ENCODE assay signal across 34 mouse cellular contexts in the genomic region with DNA sequence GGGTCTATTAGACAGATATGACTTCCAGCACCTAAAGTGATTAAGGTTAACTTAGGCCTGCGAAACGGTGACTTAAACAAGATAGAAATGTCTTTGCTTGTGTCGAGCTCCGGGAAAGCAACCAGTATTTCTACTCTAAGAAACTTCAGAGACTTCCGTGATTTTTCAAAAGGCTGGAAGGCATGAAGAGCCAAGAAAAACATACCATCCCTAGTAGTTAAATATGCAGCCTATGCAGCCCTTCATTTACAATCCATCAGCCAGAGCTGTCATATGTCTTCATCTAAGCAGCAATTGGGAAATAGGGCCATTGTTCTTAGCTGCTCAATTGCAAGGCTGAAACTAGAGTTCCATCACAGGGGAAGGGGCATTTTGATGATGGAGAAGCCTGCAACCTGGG. TPM values are rescaled to one million over a fixed set of nuclear protein-coding genes. Genes with fewer than 3 reads are reported as not detected.
DNase-seq lines count a peak whose midpoint lies in the region; ATAC-seq and TF ChIP-seq lines count a peak whose summit lies in the region.
"Had no signal": no experiment of that assay in that cellular context is flagged by ENCODE, and none has a peak within 500 bp of the region (broad histone marks: within the 10 kb centered on the region; RNA-seq: fewer than 3 reads in every experiment).

No protein-coding gene starts in this region.

- no peak overlapping the region for H3K9ac ChIP-seq in hindbrain, postnatal 0 days (replicated peaks; ENCODE audit: low read length)
- no peak overlapping the region for H3K9ac ChIP-seq in hindbrain, embryonic 16.5 days (ENCODE audit: low read depth, low read length)
- no peak overlapping the region for H3K9ac ChIP-seq in limb, embryonic 14.5 days (ENCODE audit: low read depth, low read length, severe bottlenecking)
- H3K9ac ChIP-seq: forebrain, embryonic 15.5 days; hindbrain, embryonic 13.5 days; liver, embryonic 14.5 days; stomach, embryonic 15.5 days had no signal

- H3K36me3 ChIP-seq in hindbrain, postnatal 0 days (ENCODE audit: insufficient read depth, low read length), result no peaks in the 10 kb centered on the region
- no peaks in the 10 kb centered on the region for H3K36me3 ChIP-seq in hindbrain, embryonic 16.5 days (ENCODE audit: control insufficient read depth, insufficient read depth, low read length)
- H3K36me3 ChIP-seq in limb, embryonic 14.5 days (ENCODE audit: control insufficient read depth, insufficient read depth, low read length), result no peaks in the 10 kb centered on the region
- no peaks in the 10 kb centered on the region for H3K36me3 ChIP-seq in limb, embryonic 10.5 days
- no peaks in the 10 kb centered on the region for H3K36me3 ChIP-seq in thymus, adult 2 months (ENCODE audit: control insufficient read depth, insufficient read depth, low read length)
- H3K36me3 ChIP-seq: forebrain, embryonic 10.5 days; forebrain, embryonic 15.5 days; heart, embryonic 10.5 days; hindbrain, embryonic 13.5 days; stomach, embryonic 15.5 days had no signal

- no peak for TF ChIP-seq POLR2A in limb, embryonic 14.5 days (IDR thresholded peaks at IDR 0.05; ENCODE audit: borderline replicate concordance, extremely low read depth, insufficient read depth, insufficient read length)
- TF ChIP-seq POLR2A in brain, embryonic 14.5 days (IDR thresholded peaks at IDR 0.05; ENCODE audit: borderline replicate concordance, extremely low read depth, insufficient read depth, insufficient read length, poor library complexity, severe bottlenecking), result no peak
- TF ChIP-seq POLR2A in thymus, adult 2 months (IDR thresholded peaks at IDR 0.05; ENCODE audit: control insufficient read depth, extremely low read depth, insufficient read depth, low read length, poor library complexity), result no peak

- no peak overlapping the region for H3K4me2 ChIP-seq in hindbrain, postnatal 0 days (ENCODE audit: low read depth, low read length)
- no peak overlapping the region for H3K4me2 ChIP-seq in hindbrain, embryonic 16.5 days (ENCODE audit: low read length)
- H3K4me2 ChIP-seq in limb, embryonic 14.5 days (replicated peaks; ENCODE audit: low read depth, low read length, severe bottlenecking), result no peak overlapping the region
- H3K4me2 ChIP-seq: forebrain, embryonic 15.5 days; hindbrain, embryonic 13.5 days; midbrain, embryonic 11.5 days; stomach, embryonic 15.5 days had no signal

- H3K27me3 ChIP-seq in hindbrain, postnatal 0 days (ENCODE audit: insufficient read depth, low read length), result no peaks in the 10 kb centered on the region
- H3K27me3 ChIP-seq in hindbrain, embryonic 16.5 days (replicated peaks; ENCODE audit: control insufficient read depth, insufficient read depth, low read length), result no peaks in the 10 kb centered on the region
- no peaks in the 10 kb centered on the region for H3K27me3 ChIP-seq in limb, embryonic 14.5 days (ENCODE audit: control insufficient read depth, insufficient read depth, low read length)
- no peaks in the 10 kb centered on the region for H3K27me3 ChIP-seq in limb, embryonic 10.5 days (ENCODE audit: low read depth, poor library complexity, severe bottlenecking)
- H3K27me3 ChIP-seq in thymus, adult 2 months (ENCODE audit: control insufficient read depth, insufficient read depth, low read length), result no peaks in the 10 kb centered on the region; the same call in 1 of the 2 replicates
- H3K27me3 ChIP-seq: forebrain, embryonic 15.5 days; hindbrain, embryonic 13.5 days; stomach, embryonic 15.5 days had no signal

- no peak overlapping the region for H3K27ac ChIP-seq in hindbrain, postnatal 0 days
- no peak overlapping the region for H3K27ac ChIP-seq in hindbrain, embryonic 16.5 days (ENCODE audit: low read depth, low read length)
- H3K27ac ChIP-seq in limb, embryonic 14.5 days (replicated peaks; ENCODE audit: low read depth, low read length), result no peak overlapping the region
- H3K27ac ChIP-seq in limb, embryonic 10.5 days, result no peak overlapping the region
- no peak overlapping the region for H3K27ac ChIP-seq in thymus, adult 2 months (ENCODE audit: control insufficient read depth, insufficient read depth, low read length)
- H3K27ac ChIP-seq: forebrain, embryonic 10.5 days; forebrain, embryonic 15.5 days; heart, embryonic 10.5 days; hindbrain, embryonic 13.5 days; liver, embryonic 14.5 days; stomach, embryonic 15.5 days had no signal

- no peak overlapping the region for H3K4me3 ChIP-seq in hindbrain, postnatal 0 days (ENCODE audit: low read length)
- H3K4me3 ChIP-seq in hindbrain, embryonic 16.5 days (ENCODE audit: low read length), result no peak overlapping the region
- H3K4me3 ChIP-seq in limb, embryonic 14.5 days (replicated peaks; ENCODE audit: low read length), result no peak overlapping the region
- no peak overlapping the region for H3K4me3 ChIP-seq in limb, embryonic 10.5 days
- H3K4me3 ChIP-seq in thymus, adult 2 months (ENCODE audit: control insufficient read depth, insufficient read depth, low read length), result no peak overlapping the region
- H3K4me3 ChIP-seq: forebrain, embryonic 10.5 days; forebrain, embryonic 15.5 days; heart, embryonic 10.5 days; hindbrain, embryonic 13.5 days; stomach, embryonic 15.5 days had no signal

- peak; percentile 10 for DNase-seq in hindbrain, postnatal 0 days (ENCODE audit: low spot score)
- DNase-seq in limb, embryonic 14.5 days (ENCODE audit: low spot score), result peak; percentile 16
- no peak for DNase-seq in limb, embryonic 10.5 days (ENCODE audit: low spot score)
- peak; percentile 64 for DNase-seq in 3T3-L1 (ENCODE audit: low read depth, low spot score)
- DNase-seq in brain, embryonic 14.5 days (ENCODE audit: low read depth), result peak; percentile 10
- DNase-seq in thymus, adult 2 months, result no peak
- DNase-seq: adrenal gland, adult 8-10 months; B cell, adult 2 months; cerebellum, adult 8-10 months; cerebellum, postnatal 25 days; heart, postnatal 4 days; kidney, adult 8-10 months; left cerebral cortex, postnatal 4 days; liver; lung, postnatal 14 days; right cerebral cortex, postnatal 25 days; thymus, postnatal 14 days had no signal

- 74% methylated on average over 5 of the region's 5 CpGs for WGBS in hindbrain, postnatal 0 days
- WGBS in hindbrain, embryonic 16.5 days, result 76% methylated on average over 5 of the region's 5 CpGs
- WGBS in limb, embryonic 14.5 days, result 72% methylated on average over 5 of the region's 5 CpGs
- whole genome bisulfite sequencing in limb, embryonic 10.5 days, result 88% methylated on average over 5 of the region's 5 CpGs
- WGBS in thymus, adult 2 months, result 95% methylated on average over 5 of the region's 5 CpGs

- TF ChIP-seq CTCF in hindbrain, postnatal 0 days (IDR thresholded peaks at IDR 0.05; ENCODE audit: low read depth), result no peak
- no peak for TF ChIP-seq CTCF in brain, embryonic 14.5 days (IDR thresholded peaks at IDR 0.05; ENCODE audit: borderline replicate concordance, extremely low read depth, insufficient read depth, insufficient read length)
- TF ChIP-seq CTCF in thymus, adult 2 months (IDR thresholded peaks at IDR 0.05; ENCODE audit: borderline replicate concordance, control insufficient read depth, extremely low read depth, insufficient read depth, low read length, poor library complexity), result no peak

- no peaks in the 10 kb centered on the region for H3K4me1 ChIP-seq in hindbrain, postnatal 0 days (ENCODE audit: insufficient read depth, low read length)
- H3K4me1 ChIP-seq in hindbrain, embryonic 16.5 days (ENCODE audit: control insufficient read depth, insufficient read depth, low read depth, low read length), result no peaks in the 10 kb centered on the region
- H3K4me1 ChIP-seq in limb, embryonic 14.5 days (ENCODE audit: control insufficient read depth, insufficient read depth, low read length), result no peaks in the 10 kb centered on the region
- H3K4me1 ChIP-seq in limb, embryonic 10.5 days, result no peaks in the 10 kb centered on the region
- H3K4me1 ChIP-seq in thymus, adult 2 months (replicated peaks; ENCODE audit: control insufficient read depth, insufficient read depth, low read length), result no peaks in the 10 kb centered on the region
- H3K4me1 ChIP-seq: forebrain, embryonic 10.5 days; forebrain, embryonic 15.5 days; heart, embryonic 10.5 days; stomach, embryonic 15.5 days had no signal

- no peaks in the 10 kb centered on the region for H3K9me3 ChIP-seq in hindbrain, postnatal 0 days (ENCODE audit: low read length)
- no peaks in the 10 kb centered on the region for H3K9me3 ChIP-seq in hindbrain, embryonic 16.5 days (ENCODE audit: control insufficient read depth, low read length)
- no peaks in the 10 kb centered on the region for H3K9me3 ChIP-seq in limb, embryonic 14.5 days (ENCODE audit: control insufficient read depth, low read length)
- no peaks in the 10 kb centered on the region for H3K9me3 ChIP-seq in limb, embryonic 10.5 days (replicated peaks)
- H3K9me3 ChIP-seq: forebrain, embryonic 10.5 days; forebrain, embryonic 15.5 days; heart, embryonic 10.5 days; hindbrain, embryonic 13.5 days; stomach, embryonic 15.5 days had no signal

- no peak for ATAC-seq in hindbrain, postnatal 0 days
- no peak for ATAC-seq in hindbrain, embryonic 16.5 days
- no peak for ATAC-seq in limb, embryonic 14.5 days (ENCODE audit: low FRiP score, low read depth)
- ATAC-seq: forebrain, embryonic 15.5 days; inflammation-experienced regulatory T-cells, adult 6 months; midbrain, embryonic 16.5 days had no signal

RNA-seq across cellular contexts. Expression of a gene that starts 56.0 kb away (rescaled TPM):
- not detected in 2 replicates for total RNA-seq in hindbrain, postnatal 0 days (2014; rRNA removed)
- 0.04 and 0.10 TPM in 2 replicates for polyA plus RNA-seq in hindbrain, postnatal 0 days (2015; fragmentation: Nextera tagmentation; extraction: Ambion mirVana)
- polyA plus RNA-seq in hindbrain, embryonic 16.5 days (2015; fragmentation: Nextera tagmentation; extraction: Ambion mirVana), result 0.10 TPM in 1 of 2 replicates, not detected in the other
- polyA plus RNA-seq in limb, embryonic 14.5 days (2012; rRNA removed), result 0.03 and 0.04 TPM in 2 replicates
- polyA plus RNA-seq in limb, embryonic 14.5 days (2014; fragmentation: Nextera tagmentation; extraction: Ambion mirVana), result 0.06 TPM in 1 of 2 replicates, not detected in the other
- not detected in 2 replicates for polyA plus RNA-seq in limb, embryonic 10.5 days (2016; fragmentation: Nextera tagmentation; extraction: Ambion mirVana)
- polyA plus RNA-seq in brain, embryonic 14.5 days (2012; rRNA removed), result 0.04 and 0.07 TPM in 2 replicates
- polyA plus RNA-seq in thymus, adult 2 months (2012; rRNA removed), result 0.91 and 1.3 TPM in 2 replicates
- total RNA-seq: adrenal gland, postnatal 4 days; gastrocnemius, adult 18-20 months; gastrocnemius, postnatal 4 days; heart, postnatal 4 days; layer of hippocampus, postnatal 25 days; left cerebral cortex, postnatal 4 days had no signal
- polyA plus RNA-seq: embryonic facial prominence, embryonic 11.5 days; forebrain, embryonic 10.5 days; heart, embryonic 10.5 days; heart, postnatal 0 days; midbrain, embryonic 11.5 days; midbrain, embryonic 16.5 days; neural tube, embryonic 11.5 days had no signal

Comparison
In these comparisons a context has a peak if more than half of its experiments do, and no peak if none do; other contexts are left out.
1. DNase-seq: peak in hindbrain, postnatal 0 days (single experiment), limb, embryonic 14.5 days (single experiment), 3T3-L1 (single experiment) and brain, embryonic 14.5 days (single experiment); none in limb, embryonic 10.5 days (single experiment) and thymus, adult 2 months (single experiment).